Mouse (Mus musculus) MEL (cell line): ENCODE measurements around the gene Kctd19. TPM values are rescaled to one million over a fixed set of nuclear protein-coding genes. Genes with fewer than 3 reads are reported as not detected.

Source experiments
- DNase-seq: peaks from one replicate; pipeline ENCODE4 v3.0.0; 2011; ENCODE audit warnings: low read depth, low spot score
- H3K27ac ChIP-seq: 2 replicates; pipeline ENCODE4 v1.5.1; 2012; ENCODE audit warnings: low read depth, mild to moderate bottlenecking, control low read depth, low read length, moderate library complexity; ENCODE audit not compliant: control insufficient read depth
- H3K27me3 ChIP-seq, 2 experiments: fragments of 150-350 bp in 1 of 2; sonication (generic) in 1 of 2; 2 replicates each; pipeline ENCODE4 v1.6.1; 2012; ENCODE audit warnings: low read length in 2 of 2, mild to moderate bottlenecking in 2 of 2, improper control_type of control experiment in 1 of 2, moderate library complexity in 1 of 2; ENCODE audit not compliant: insufficient read depth in 2 of 2, control insufficient read depth in 1 of 2
- H3K36me3 ChIP-seq, 2 experiments: 2 replicates each; pipeline ENCODE4 v1.6.1; 2012 to 2014; ENCODE audit warnings: low read length in 2 of 2, improper control_type of control experiment in 1 of 2, inconsistent platforms in 1 of 2, mild to moderate bottlenecking in 1 of 2; ENCODE audit not compliant: insufficient read depth in 2 of 2, control insufficient read depth in 1 of 2
- H3K4me1 ChIP-seq, 2 experiments: fragments of 150-350 bp in 1 of 2; sonication (generic) in 1 of 2; 2 replicates each; pipeline ENCODE4 v1.6.1; 2012; ENCODE audit warnings: low read length in 2 of 2, improper control_type of control experiment in 1 of 2, mild to moderate bottlenecking in 1 of 2; ENCODE audit not compliant: insufficient read depth in 2 of 2, control insufficient read depth in 1 of 2
- H3K4me3 ChIP-seq, 2 experiments: fragments of 150-350 bp in 1 of 2; sonication (generic) in 1 of 2; 2 replicates each; pipeline ENCODE4 v1.5.1; 2012; ENCODE audit warnings: low read depth in 2 of 2, low read length in 2 of 2, mild to moderate bottlenecking in 2 of 2, moderate library complexity in 2 of 2, control low read depth in 1 of 2, improper control_type of control experiment in 1 of 2; ENCODE audit not compliant: control insufficient read depth in 1 of 2, insufficient read depth in 1 of 2
- H3K79me2 ChIP-seq: 2 replicates; pipeline ENCODE4 v1.6.1; 2012; ENCODE audit warnings: mild to moderate bottlenecking, low read length, moderate library complexity; ENCODE audit not compliant: control insufficient read depth, poor library complexity, insufficient read depth
- H3K9ac ChIP-seq: 2 replicates; pipeline ENCODE4 v1.6.1; 2012; ENCODE audit warnings: low read depth, mild to moderate bottlenecking, control low read depth, low read length, moderate library complexity; ENCODE audit not compliant: control insufficient read depth, poor library complexity, severe bottlenecking
- H3K9me3 ChIP-seq: fragments of 150-350 bp; sonication (generic); replicated peaks from 2 replicates; pipeline ENCODE4 v1.6.1; 2012; ENCODE audit warnings: mild to moderate bottlenecking, low read length, improper control_type of control experiment, moderate library complexity; ENCODE audit not compliant: insufficient read depth
- CTCF ChIP-seq, 3 experiments: IDR thresholded peaks in 2 of 3; conservative IDR thresholded peaks in 1 of 3; 2 replicates each; pipeline ENCODE4 v1.5.1; 2011 to 2012; ENCODE audit warnings: low read length in 3 of 3, low read depth in 2 of 3, mild to moderate bottlenecking in 2 of 3, improper control_type of control experiment in 1 of 3, inconsistent platforms in 1 of 3, mixed read lengths in 1 of 3, moderate library complexity in 1 of 3; ENCODE audit not compliant: control insufficient read depth in 1 of 3, insufficient read depth in 1 of 3, poor library complexity in 1 of 3, severe bottlenecking in 1 of 3
- E2F4 ChIP-seq: IDR thresholded peaks from 2 replicates; pipeline ENCODE4 v1.6.1; 2011; ENCODE audit warnings: low read depth, low read length, improper control_type of control experiment, borderline replicate concordance
- ELF1 ChIP-seq: IDR thresholded peaks from 2 replicates; pipeline ENCODE4 v1.6.1; 2014; ENCODE audit warnings: low read depth, mild to moderate bottlenecking, inconsistent platforms, low read length, improper control_type of control experiment, moderate library complexity
- EP300 ChIP-seq, 2 experiments: IDR thresholded peaks; 2 replicates each; pipeline ENCODE4 v1.6.1; 2011; ENCODE audit warnings: improper control_type of control experiment in 2 of 2, low read length in 2 of 2, low read depth in 1 of 2, mild to moderate bottlenecking in 1 of 2
- HCFC1 ChIP-seq: IDR thresholded peaks from 2 replicates; pipeline ENCODE4 v1.6.1; 2012; ENCODE audit warnings: low read depth, mild to moderate bottlenecking, inconsistent platforms, low read length, improper control_type of control experiment, moderate library complexity
- JUND ChIP-seq: IDR thresholded peaks from 2 replicates; pipeline ENCODE4 v1.6.1; 2011; ENCODE audit warnings: low read depth, mild to moderate bottlenecking, improper control_type of control experiment, low read length
- KAT2A ChIP-seq: conservative IDR thresholded peaks from 2 replicates; pipeline ENCODE4 v1.6.1; 2012; ENCODE audit warnings: low read depth, low read length, improper control_type of control experiment, inconsistent platforms
- MEF2A ChIP-seq: IDR thresholded peaks from 2 replicates; pipeline ENCODE4 v1.6.1; 2014; ENCODE audit warnings: low read depth, mild to moderate bottlenecking, inconsistent platforms, low read length, improper control_type of control experiment; ENCODE audit not compliant: poor library complexity, insufficient replicate concordance, severe bottlenecking; ENCODE audit errors: extremely low read depth
- MXI1 ChIP-seq: IDR thresholded peaks from 2 replicates; pipeline ENCODE4 v1.6.1; 2011; ENCODE audit warnings: mild to moderate bottlenecking, low read depth, low read length, improper control_type of control experiment
- MYB ChIP-seq: IDR thresholded peaks from 2 replicates; pipeline ENCODE4 v1.6.1; 2011; ENCODE audit warnings: mild to moderate bottlenecking, low read depth, low read length, improper control_type of control experiment
- MYC ChIP-seq: IDR thresholded peaks from 2 replicates; pipeline ENCODE4 v1.6.1; 2011; ENCODE audit warnings: low read depth, mild to moderate bottlenecking, low read length, improper control_type of control experiment, moderate library complexity
- POLR2A ChIP-seq, 2 experiments: IDR thresholded peaks; 2 replicates each; pipeline ENCODE4 v1.6.1; 2011 to 2012; ENCODE audit warnings: low read length in 2 of 2, mild to moderate bottlenecking in 2 of 2, control low read depth in 1 of 2, improper control_type of control experiment in 1 of 2, low read depth in 1 of 2, moderate library complexity in 1 of 2; ENCODE audit not compliant: control insufficient read depth in 1 of 2, insufficient read depth in 1 of 2, poor library complexity in 1 of 2
- POLR2AphosphoS2 ChIP-seq: IDR thresholded peaks from 2 replicates; pipeline ENCODE4 v1.6.1; 2011; ENCODE audit warnings: low read length, improper control_type of control experiment
- POLR2AphosphoS5 ChIP-seq: IDR thresholded peaks from 2 replicates; pipeline ENCODE4 v1.6.1; 2012; ENCODE audit warnings: low read depth, borderline replicate concordance, mild to moderate bottlenecking, inconsistent platforms, low read length, moderate library complexity, mixed read lengths
- RCOR1 ChIP-seq: IDR thresholded peaks from 2 replicates; pipeline ENCODE4 v1.6.1; 2012; ENCODE audit warnings: low read depth, mild to moderate bottlenecking, inconsistent platforms, low read length, improper control_type of control experiment
- SIN3A ChIP-seq: IDR thresholded peaks from 2 replicates; pipeline ENCODE4 v1.6.1; 2012; ENCODE audit warnings: low read length, improper control_type of control experiment, inconsistent platforms
- TAL1 ChIP-seq: IDR thresholded peaks from 2 replicates; pipeline ENCODE4 v1.6.1; 2012; ENCODE audit warnings: mild to moderate bottlenecking, inconsistent platforms, low read length, moderate library complexity, mixed read lengths
- TBP ChIP-seq: IDR thresholded peaks from 2 replicates; pipeline ENCODE4 v1.8.0; 2011; ENCODE audit warnings: low read depth, low read length, improper control_type of control experiment
- TCF12 ChIP-seq: IDR thresholded peaks from 2 replicates; pipeline ENCODE4 v1.6.1; 2014; ENCODE audit warnings: low read depth, mild to moderate bottlenecking, inconsistent platforms, low read length, improper control_type of control experiment, moderate library complexity
- UBTF ChIP-seq: IDR thresholded peaks from 2 replicates; pipeline ENCODE4 v1.6.1; 2012; ENCODE audit warnings: low read depth, mild to moderate bottlenecking, inconsistent platforms, low read length, improper control_type of control experiment, moderate library complexity, borderline replicate concordance; ENCODE audit not compliant: insufficient read depth
- ZC3H11A ChIP-seq: IDR thresholded peaks from 2 replicates; pipeline ENCODE4 v1.6.1; 2012; ENCODE audit warnings: low read depth, mild to moderate bottlenecking, inconsistent platforms, low read length, improper control_type of control experiment
- ZKSCAN1 ChIP-seq: IDR thresholded peaks from 2 replicates; pipeline ENCODE4 v1.6.1; 2012; ENCODE audit warnings: low read depth, mild to moderate bottlenecking, inconsistent platforms, low read length, improper control_type of control experiment, moderate library complexity
- ZMIZ1 ChIP-seq: IDR thresholded peaks from 2 replicates; pipeline ENCODE4 v1.6.1; 2012; ENCODE audit warnings: low read depth, mild to moderate bottlenecking, inconsistent platforms, low read length, improper control_type of control experiment, moderate library complexity
- ZNF384 ChIP-seq: IDR thresholded peaks from 2 replicates; pipeline ENCODE4 v1.6.1; 2012; ENCODE audit warnings: low read depth, mild to moderate bottlenecking, inconsistent platforms, low read length, improper control_type of control experiment
- polyA plus RNA-seq, 2 experiments: library from polyadenylated mRNA; stranded (reverse) in 1 of 2; unstranded in 1 of 2; fragments of >175 nt in 1 of 2; fragments of >200 nt in 1 of 2; gene quantifications; 2 replicates each; pipeline versions ENCODE4 v1.2.1 to v1.2.4; 2012; ENCODE audit warnings: low replicate concordance in 2 of 2, low read depth in 1 of 2; ENCODE audit not compliant: insufficient read length in 2 of 2, insufficient read depth in 1 of 2, missing spikeins in 1 of 2
- total RNA-seq: library from RNA; depleted of rRNA; stranded (reverse); fragments of 300-350 nt; gene quantifications from 2 replicates; pipeline ENCODE4 v1.2.3, GENCODE M21; 2012

Gene Kctd19
- total and polyA plus RNA-seq, 3 experiments = not detected

DNA sequence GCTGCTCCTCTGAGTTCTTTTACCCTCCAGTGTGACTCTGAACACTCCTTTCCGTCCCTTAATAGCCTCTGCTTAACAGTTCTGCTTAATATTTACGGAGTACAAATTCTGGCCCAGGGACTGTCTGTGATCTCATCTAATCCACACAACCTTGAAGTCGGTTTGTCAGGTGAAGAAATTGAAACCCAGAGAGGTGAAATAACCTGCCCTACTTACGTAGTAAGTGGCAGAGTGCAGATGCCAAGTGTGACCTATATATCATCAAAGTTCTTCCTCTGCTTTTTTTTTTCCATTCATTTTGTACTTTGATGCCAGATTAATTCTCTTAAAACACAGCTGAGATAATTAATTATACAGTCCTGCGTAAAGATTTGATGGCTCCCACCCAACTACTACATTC is 20.8 kb upstream of the Kctd19 start:
- Histone ChIP-seq H3K4me3 (no peak overlapping the region), H3K27me3 (peaks cover 29 to 44% of the 10 kb centered on the region in 2 experiments), H3K9ac (no peak overlapping the region), H3K9me3 (no peaks in the 10 kb centered on the region), H3K79me2 (no peaks in the 10 kb centered on the region), H3K36me3 (no peaks in the 10 kb centered on the region), H3K27ac (no peak overlapping the region), H3K4me1 (no peaks in the 10 kb centered on the region)
- TF ChIP-seq UBTF (no peak), ZNF384 (no peak), HCFC1 (no peak), ELF1 (no peak), CTCF (IDR thresholded peaks at IDR 0.05 in 2 of 3, conservative IDR thresholded peaks at IDR 0.05 in 1 of 3; ENCODE audit: control insufficient read depth in 1 of 3, insufficient read depth in 1 of 3, low read depth in 2 of 3, low read length in 3 of 3, poor library complexity in 1 of 3, severe bottlenecking in 1 of 3) (no peak), ZMIZ1 (no peak), TAL1 (no peak), MYC (no peak), TCF12 (no peak)
- no peak for DNase-seq

- Histone ChIP-seq H3K27me3 (peaks cover 32 to 48% of the 10 kb centered on the region in 2 experiments), H3K79me2 (no peaks in the 10 kb centered on the region), H3K4me3 (no peak overlapping the region), H3K4me1 (no peaks in the 10 kb centered on the region)
- TF ChIP-seq JUND = no peak
- no peak for TF ChIP-seq EP300 (IDR thresholded peaks at IDR 0.05; ENCODE audit: low read depth in 1 of 2, low read length in 2 of 2)
- no peak for TF ChIP-seq UBTF
- no peak for TF ChIP-seq POLR2A (IDR thresholded peaks at IDR 0.05; ENCODE audit: control insufficient read depth in 1 of 2, insufficient read depth in 1 of 2, low read depth in 1 of 2, low read length in 2 of 2, poor library complexity in 1 of 2)
- TF ChIP-seq TBP = no peak
- TF ChIP-seq TAL1 = no peak
- TF ChIP-seq KAT2A = no peak
- TF ChIP-seq CTCF (IDR thresholded peaks at IDR 0.05 in 2 of 3, conservative IDR thresholded peaks at IDR 0.05 in 1 of 3; ENCODE audit: control insufficient read depth in 1 of 3, insufficient read depth in 1 of 3, low read depth in 2 of 3, low read length in 3 of 3, poor library complexity in 1 of 3, severe bottlenecking in 1 of 3) = no peak
- TF ChIP-seq ZKSCAN1 = no peak
- no peak for TF ChIP-seq POLR2AphosphoS2
- no peak for TF ChIP-seq ZNF384
- no peak for TF ChIP-seq E2F4
- TF ChIP-seq POLR2AphosphoS5 = no peak
- TF ChIP-seq SIN3A = no peak
- no peak for TF ChIP-seq MEF2A
- no peak for TF ChIP-seq MYB
- TF ChIP-seq RCOR1 = no peak
- no peak for TF ChIP-seq MYC
- TF ChIP-seq MXI1 = no peak
- TF ChIP-seq ZC3H11A = no peak
- TF ChIP-seq, all 39 proteins: peak for 0
- Histone ChIP-seq H3K36me3 (no peaks in the 10 kb centered on the region), H3K9ac (no peak overlapping the region), H3K9me3 (no peaks in the 10 kb centered on the region), H3K27ac (no peak overlapping the region)
- no peak for DNase-seq
Observed at GRCm38 (mm10) chr8:105433511-105433910, 20.2 kb upstream of the Kctd19 start.
